Mouse (Mus musculus): ENCODE data around the gene Sp100.

Gene Sp100

DNA sequence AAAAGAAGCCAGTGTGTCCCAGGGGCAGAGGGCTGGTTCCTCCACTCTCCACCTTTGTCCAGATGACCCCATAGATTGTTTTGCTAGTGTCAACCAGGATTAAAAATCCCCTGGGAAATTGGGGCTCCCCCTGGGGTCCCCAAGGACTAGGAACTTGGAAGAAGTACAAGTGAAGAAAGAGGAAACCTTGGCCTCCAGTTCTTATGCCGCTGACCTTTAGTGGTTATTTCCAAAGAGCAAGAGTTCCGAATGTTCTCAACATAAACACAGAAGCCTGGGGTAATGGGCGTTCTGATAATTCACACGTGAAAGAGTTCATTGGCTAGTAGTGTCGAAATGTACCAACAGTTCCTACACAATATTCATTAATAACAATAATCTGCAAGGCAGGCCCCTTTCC lies 96.7 kb downstream of the Sp100 start:
- DNase-seq (ENCODE audit: low spot score): no peak

DNA sequence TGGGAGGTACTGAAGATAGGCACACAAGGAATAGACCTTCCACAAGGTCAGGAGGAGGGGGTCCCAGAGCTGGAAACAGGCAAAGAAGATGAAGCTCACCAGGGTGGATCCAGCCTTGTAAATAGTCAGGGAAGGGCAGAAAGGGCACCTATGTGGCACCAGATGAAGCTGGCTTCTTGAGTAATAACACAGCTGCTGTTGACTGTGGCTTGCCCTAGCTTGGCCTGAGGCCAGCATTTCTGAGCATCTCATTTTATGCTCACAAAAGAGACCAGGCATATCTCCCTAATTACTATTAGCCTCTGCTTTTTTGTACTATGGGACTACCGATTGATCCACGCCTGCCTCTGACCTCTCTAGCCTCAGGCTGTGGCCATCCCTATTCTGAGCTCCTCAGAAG lies 100.0 kb downstream of the Sp100 start:
- no peak for DNase-seq (ENCODE audit: low spot score)

- no peak for DNase-seq (ENCODE audit: low spot score)
Observed at GRCm38 (mm10) chr1:85750650-85751049, 100.9 kb downstream of the Sp100 start.

GRCm38 (mm10) chr1:85751494-85751893 lies 101.7 kb downstream of the Sp100 start:
- DNase-seq (ENCODE audit: low spot score): no peak

- DNase-seq (ENCODE audit: low spot score): no peak
Observed at GRCm38 (mm10) chr1:85751932-85752680, 102.3 kb downstream of the Sp100 start.

GRCm38 (mm10) chr1:85757531-85758230 lies 107.9 kb downstream of the Sp100 start:
- DNase-seq (ENCODE audit: low spot score): no peak

DNA sequence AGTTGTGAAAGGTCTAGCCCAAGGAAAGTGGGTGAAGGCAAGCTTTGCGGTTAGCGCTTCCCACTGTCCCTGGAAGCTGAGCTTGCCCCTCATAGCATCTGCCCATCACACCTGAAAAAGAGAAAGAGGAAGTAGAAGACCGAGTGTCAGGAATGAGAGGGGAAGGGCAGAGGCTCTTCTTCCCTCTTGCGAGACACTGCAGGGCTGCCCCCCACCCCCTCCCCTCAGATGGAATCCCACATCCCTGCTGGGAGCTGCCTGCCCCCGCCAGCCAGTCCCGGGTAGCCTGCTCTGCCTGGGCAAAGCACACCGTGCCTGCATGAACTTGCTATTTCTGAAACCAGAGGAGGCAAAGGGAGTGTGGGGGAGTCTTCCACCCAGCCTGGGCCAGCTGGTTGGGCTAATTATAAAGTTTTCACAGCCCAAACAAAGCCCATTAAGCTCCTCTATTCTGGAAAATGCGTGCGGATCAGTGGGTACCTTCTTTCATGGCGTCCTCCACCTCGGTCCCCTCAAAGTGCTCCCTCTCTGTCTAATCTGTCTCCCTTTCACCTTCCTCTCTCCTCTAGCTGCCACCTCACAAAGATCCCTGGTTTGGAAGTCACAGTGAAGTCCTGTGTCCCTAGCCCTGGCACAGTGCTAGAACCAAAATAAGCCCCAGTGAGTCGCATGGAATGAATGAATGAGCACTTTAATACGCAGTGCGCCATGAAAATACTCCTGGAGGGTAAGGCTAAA lies 108.6 kb downstream of the Sp100 start:
- DNase-seq (ENCODE audit: low spot score): no peak

- no peak for DNase-seq (ENCODE audit: low spot score)
Observed at GRCm38 (mm10) chr1:85758969-85759293, 109.1 kb downstream of the Sp100 start.

All from embryo, embryonic 10 days (tissue).